Comparison of ENCODE assay signal across 17 mouse cellular contexts in the genomic region with DNA sequence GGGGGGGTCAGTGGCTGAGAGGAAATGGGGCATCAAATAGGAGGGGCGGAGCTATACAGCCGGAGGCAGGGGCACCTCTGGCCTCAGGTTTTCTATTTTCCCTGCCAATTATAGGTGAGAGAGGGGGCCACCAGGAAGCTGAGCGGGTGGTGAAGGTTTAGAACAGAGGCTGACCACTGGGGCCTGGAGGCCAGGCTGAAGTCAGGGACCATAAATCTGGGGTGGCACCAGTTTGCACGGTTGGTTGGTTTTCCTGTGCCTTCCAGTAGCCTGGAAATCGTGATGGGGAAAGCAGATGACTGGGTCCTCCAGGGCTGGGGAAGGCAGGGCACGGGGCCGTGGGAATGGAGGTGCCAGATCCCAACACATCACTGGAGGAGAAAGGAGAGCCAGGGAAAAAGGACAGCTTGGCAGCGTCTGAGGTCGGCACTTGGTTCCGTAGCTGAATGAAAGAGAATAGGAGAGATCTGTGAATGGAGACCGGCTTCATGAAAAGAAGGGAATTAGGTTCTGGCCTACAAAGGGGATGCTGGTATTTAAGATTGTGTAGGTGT.
DNase-seq lines count a peak whose midpoint lies in the region; ATAC-seq and TF ChIP-seq lines count a peak whose summit lies in the region.
"Had no signal": no experiment of that assay in that cellular context is flagged by ENCODE, and none has a peak within 500 bp of the region (broad histone marks: within the 10 kb centered on the region; RNA-seq: fewer than 3 reads in every experiment).

No protein-coding gene starts in this region.

- H3K36me3 ChIP-seq in midbrain, embryonic 11.5 days (ENCODE audit: control insufficient read depth, insufficient read depth, low read length): no peaks in the 10 kb centered on the region
- H3K36me3 ChIP-seq in midbrain, embryonic 14.5 days (ENCODE audit: control insufficient read depth, insufficient read depth, low read length): no peaks in the 10 kb centered on the region
- no peaks in the 10 kb centered on the region for H3K36me3 ChIP-seq in kidney, adult 2 months (ENCODE audit: control insufficient read depth, insufficient read depth, low read length)
- H3K36me3 ChIP-seq in kidney, embryonic 16.5 days (ENCODE audit: insufficient read depth, low read length): no peaks in the 10 kb centered on the region
- H3K36me3 ChIP-seq: forebrain, embryonic 12.5 days; heart, embryonic 12.5 days; liver, embryonic 15.5 days; neural tube, embryonic 13.5 days had no signal

- no peak overlapping the region for H3K4me2 ChIP-seq in midbrain, embryonic 11.5 days
- H3K4me2 ChIP-seq in midbrain, embryonic 14.5 days (ENCODE audit: low read length): no peak overlapping the region
- H3K4me2 ChIP-seq in kidney, embryonic 16.5 days (replicated peaks; ENCODE audit: low read depth, low read length): no peak overlapping the region
- H3K4me2 ChIP-seq: forebrain, embryonic 12.5 days; heart, embryonic 12.5 days; liver, embryonic 15.5 days; neural tube, embryonic 13.5 days had no signal

- H3K4me3 ChIP-seq in midbrain, embryonic 11.5 days (ENCODE audit: low read depth, low read length): no peak overlapping the region
- no peak overlapping the region for H3K4me3 ChIP-seq in midbrain, embryonic 14.5 days (replicated peaks; ENCODE audit: low read depth, low read length)
- no peak overlapping the region for H3K4me3 ChIP-seq in kidney, adult 2 months (ENCODE audit: insufficient read depth, low read depth, low read length)
- H3K4me3 ChIP-seq in kidney, embryonic 16.5 days (ENCODE audit: low read length): no peak overlapping the region
- H3K4me3 ChIP-seq: forebrain, embryonic 12.5 days; heart, embryonic 12.5 days; liver, embryonic 15.5 days; neural tube, embryonic 13.5 days had no signal

- no peaks in the 10 kb centered on the region for H3K9me3 ChIP-seq in midbrain, embryonic 11.5 days (ENCODE audit: control insufficient read depth, low read length)
- H3K9me3 ChIP-seq in midbrain, embryonic 14.5 days (ENCODE audit: control insufficient read depth, low read length): no peaks in the 10 kb centered on the region
- peaks cover 8% of the 10 kb centered on the region for H3K9me3 ChIP-seq in kidney, embryonic 16.5 days (ENCODE audit: low read length)
- H3K9me3 ChIP-seq: liver, embryonic 15.5 days; neural tube, embryonic 13.5 days had no signal

- no peak overlapping the region for H3K9ac ChIP-seq in midbrain, embryonic 11.5 days (ENCODE audit: low read length)
- no peak overlapping the region for H3K9ac ChIP-seq in midbrain, embryonic 14.5 days (replicated peaks; ENCODE audit: low read length)
- no peak overlapping the region for H3K9ac ChIP-seq in kidney, embryonic 16.5 days (replicated peaks; ENCODE audit: low read length)
- H3K9ac ChIP-seq: forebrain, embryonic 12.5 days; heart, embryonic 12.5 days; liver, embryonic 15.5 days; neural tube, embryonic 13.5 days had no signal

- TF ChIP-seq POLR2A in kidney, adult 2 months (IDR thresholded peaks at IDR 0.05; ENCODE audit: low read depth, low read length): no peak

- peak; percentile 73 for DNase-seq in midbrain, embryonic 11.5 days (ENCODE audit: low spot score, missing footprints)
- DNase-seq in midbrain, embryonic 14.5 days: no peak
- DNase-seq in kidney, adult 2 months: peak; percentile 50
- peak; percentile 54 for DNase-seq in mesoderm, embryonic 11.5 days (ENCODE audit: low read depth, low spot score)
- no peak for DNase-seq in gastrocnemius, adult 18-20 months (ENCODE audit: low spot score)
- DNase-seq: adrenal gland, postnatal 25 days; cerebellum, adult 2 months; gastrocnemius, postnatal 36 days; heart, postnatal 36 days had no signal

- no peaks in the 10 kb centered on the region; the same call in 1 of the 2 replicates for H3K27me3 ChIP-seq in midbrain, embryonic 11.5 days (ENCODE audit: control insufficient read depth, insufficient read depth, low read length)
- H3K27me3 ChIP-seq in midbrain, embryonic 14.5 days (ENCODE audit: control insufficient read depth, insufficient read depth, low read length): no peaks in the 10 kb centered on the region
- no peaks in the 10 kb centered on the region for H3K27me3 ChIP-seq in kidney, adult 2 months (replicated peaks; ENCODE audit: control insufficient read depth, insufficient read depth, low read length)
- H3K27me3 ChIP-seq in kidney, embryonic 16.5 days (ENCODE audit: insufficient read depth, low read length): peaks cover under 1% of the 10 kb centered on the region; the same call in 1 of the 2 replicates

- WGBS in midbrain, embryonic 11.5 days: 89% methylated on average over 11 of the region's 11 CpGs
- 85% methylated on average over 11 of the region's 11 CpGs for WGBS in midbrain, embryonic 14.5 days
- 40% methylated on average over 11 of the region's 11 CpGs for WGBS in kidney, adult 2 months
- 23% methylated on average over 11 of the region's 11 CpGs for WGBS in kidney, embryonic 16.5 days

- H3K27ac ChIP-seq in midbrain, embryonic 11.5 days (ENCODE audit: low read depth, low read length): no peak overlapping the region
- no peak overlapping the region for H3K27ac ChIP-seq in midbrain, embryonic 14.5 days (replicated peaks; ENCODE audit: low read depth, low read length)
- H3K27ac ChIP-seq in kidney, adult 2 months (ENCODE audit: insufficient read depth, low read depth, low read length): no peak overlapping the region
- peak overlapping the region; percentile 78 for H3K27ac ChIP-seq in kidney, embryonic 16.5 days (ENCODE audit: low read length)
- H3K27ac ChIP-seq: forebrain, embryonic 12.5 days; liver, embryonic 15.5 days; neural tube, embryonic 13.5 days had no signal

- peaks cover 13% of the 10 kb centered on the region; the same call in 1 of the 2 replicates for H3K4me1 ChIP-seq in midbrain, embryonic 11.5 days (ENCODE audit: control insufficient read depth, insufficient read depth, low read length)
- peaks cover 12% of the 10 kb centered on the region for H3K4me1 ChIP-seq in midbrain, embryonic 14.5 days (ENCODE audit: control insufficient read depth, insufficient read depth, low read length)
- no peaks in the 10 kb centered on the region for H3K4me1 ChIP-seq in kidney, adult 2 months (ENCODE audit: control insufficient read depth, insufficient read depth, low read length)
- peaks cover 32% of the 10 kb centered on the region for H3K4me1 ChIP-seq in kidney, embryonic 16.5 days (ENCODE audit: insufficient read depth, low read length)
- H3K4me1 ChIP-seq: liver, embryonic 15.5 days had no signal

- no peak for ATAC-seq in midbrain, embryonic 11.5 days (ENCODE audit: low FRiP score)
- no peak for ATAC-seq in midbrain, embryonic 14.5 days (ENCODE audit: low FRiP score, low TSS enrichment)
- peak; percentile 85 for ATAC-seq in kidney, embryonic 16.5 days (ENCODE audit: low FRiP score, low TSS enrichment)
- no peak for ATAC-seq in granulocyte monocyte progenitor cell, adult 5-6 weeks (replicated peaks; ENCODE audit: poor library complexity, severe bottlenecking)
- ATAC-seq: intestine, embryonic 16.5 days; lung, postnatal 0 days had no signal

- TF ChIP-seq CTCF in kidney, adult 2 months (conservative IDR thresholded peaks at IDR 0.05; ENCODE audit: insufficient read depth, insufficient read length, low read depth, low read length): no peak

Comparison
In these comparisons a context has a peak if more than half of its experiments do, and no peak if none do; other contexts are left out.
1. DNase-seq: peak in midbrain, embryonic 11.5 days (single experiment), kidney, adult 2 months (single experiment) and mesoderm, embryonic 11.5 days (single experiment); none in midbrain, embryonic 14.5 days (single experiment) and gastrocnemius, adult 18-20 months (single experiment).